Comparison of ENCODE assay signal across 9 mouse cellular contexts in genomic region chr13:31518411-31518886, GRCm38 (mm10). TPM values are rescaled to one million over a fixed set of nuclear protein-coding genes. Genes with fewer than 3 reads are reported as not detected.
A peak's percentile ranks its signal among the peaks of the same experiment; 100 is the strongest.
DNase-seq lines count a peak whose midpoint lies in the region; ATAC-seq and TF ChIP-seq lines count a peak whose summit lies in the region.
"Had no signal": no experiment of that assay in that cellular context is flagged by ENCODE, and none has a peak within 500 bp of the region (broad histone marks: within the 10 kb centered on the region; RNA-seq: fewer than 3 reads in every experiment).

No protein-coding gene starts in this region.

- H3K4me2 ChIP-seq in lung, embryonic 14.5 days = no peak overlapping the region
- H3K4me2 ChIP-seq: heart, embryonic 13.5 days had no signal

- no peaks in the 10 kb centered on the region for H3K27me3 ChIP-seq in lung, embryonic 14.5 days (ENCODE audit: insufficient read depth, low read length)
- H3K27me3 ChIP-seq: heart, embryonic 13.5 days had no signal

- no peaks in the 10 kb centered on the region for H3K9me3 ChIP-seq in lung, embryonic 14.5 days (ENCODE audit: low read depth, low read length)
- H3K9me3 ChIP-seq: heart, embryonic 13.5 days had no signal

- 39% methylated on average over 10 of the region's 10 CpGs for WGBS in lung, embryonic 14.5 days

- H3K9ac ChIP-seq in lung, embryonic 14.5 days = no peak overlapping the region
- H3K9ac ChIP-seq: heart, embryonic 13.5 days had no signal

- DNase-seq in layer of hippocampus, postnatal 14 days (ENCODE audit: low spot score in 2 of 2) = peak; percentile 7 to 38
- DNase-seq in layer of hippocampus, adult 9-10 months (ENCODE audit: low spot score) = no peak
- DNase-seq in adrenal gland, postnatal 25 days = peak; percentile 65
- peak; percentile 16 to 35 for DNase-seq in heart, adult 9 months (ENCODE audit: low spot score in 2 of 2)
- DNase-seq in lung, embryonic 14.5 days = peak; percentile 43
- DNase-seq in urinary bladder, postnatal 4 days (ENCODE audit: low spot score in 2 of 2) = peak; percentile 57 to 64
- DNase-seq in thymus, adult 18-20 months = no peak
- DNase-seq in frontal cortex, postnatal 10 days (ENCODE audit: low spot score in 2 of 2) = no peak

- no peak for ATAC-seq in lung, embryonic 14.5 days (ENCODE audit: insufficient read depth)

- no peak overlapping the region for H3K4me3 ChIP-seq in lung, embryonic 14.5 days (ENCODE audit: low read depth, low read length)
- H3K4me3 ChIP-seq: heart, embryonic 13.5 days had no signal

- no peaks in the 10 kb centered on the region for H3K4me1 ChIP-seq in lung, embryonic 14.5 days (ENCODE audit: insufficient read depth)

- H3K27ac ChIP-seq in lung, embryonic 14.5 days (ENCODE audit: low read depth) = no peak overlapping the region
- H3K27ac ChIP-seq: heart, embryonic 13.5 days had no signal

- no peaks in the 10 kb centered on the region for H3K36me3 ChIP-seq in lung, embryonic 14.5 days (ENCODE audit: insufficient read depth)
- H3K36me3 ChIP-seq: heart, embryonic 13.5 days had no signal

- TF ChIP-seq CTCF in lung, embryonic 14.5 days (IDR thresholded peaks at IDR 0.05; ENCODE audit: low read depth) = no peak

RNA-seq across cellular contexts. Expression of gene Foxq1, which starts 37.5 kb away (rescaled TPM):
- 1 to 10 TPM; 3.2 to 3.4 TPM for total RNA-seq in layer of hippocampus, postnatal 14 days (2021)
- total RNA-seq in adrenal gland, postnatal 25 days (2021) = 0.15 and 0.19 TPM in 2 replicates
- polyA plus RNA-seq in lung, embryonic 14.5 days (2014; fragmentation: Nextera tagmentation; extraction: Ambion mirVana) = 0.78 and 0.92 TPM in 2 replicates

RNA-seq across cellular contexts. Expression of gene A530084C06Rik, which starts 40.7 kb away (rescaled TPM):
- total RNA-seq in layer of hippocampus, postnatal 14 days (2021) = under 1 TPM; 0.53 to 0.62 TPM
- total RNA-seq in adrenal gland, postnatal 25 days (2021) = 0.09 and 0.29 TPM in 2 replicates
- not detected in 2 replicates for polyA plus RNA-seq in lung, embryonic 14.5 days (2014; fragmentation: Nextera tagmentation; extraction: Ambion mirVana)
- polyA plus RNA-seq: heart, embryonic 13.5 days had no signal

Comparison
In these comparisons a context has a peak if more than half of its experiments do, and no peak if none do; other contexts are left out.
1. DNase-seq: peak in layer of hippocampus, postnatal 14 days (2 of 2), adrenal gland, postnatal 25 days (single experiment), heart, adult 9 months (2 of 2), lung, embryonic 14.5 days (single experiment) and urinary bladder, postnatal 4 days (2 of 2); none in layer of hippocampus, adult 9-10 months (single experiment), thymus, adult 18-20 months (0 of 2) and frontal cortex, postnatal 10 days (0 of 2).